Comparison of ENCODE assay signal across 10 mouse cellular contexts in the genomic region with DNA sequence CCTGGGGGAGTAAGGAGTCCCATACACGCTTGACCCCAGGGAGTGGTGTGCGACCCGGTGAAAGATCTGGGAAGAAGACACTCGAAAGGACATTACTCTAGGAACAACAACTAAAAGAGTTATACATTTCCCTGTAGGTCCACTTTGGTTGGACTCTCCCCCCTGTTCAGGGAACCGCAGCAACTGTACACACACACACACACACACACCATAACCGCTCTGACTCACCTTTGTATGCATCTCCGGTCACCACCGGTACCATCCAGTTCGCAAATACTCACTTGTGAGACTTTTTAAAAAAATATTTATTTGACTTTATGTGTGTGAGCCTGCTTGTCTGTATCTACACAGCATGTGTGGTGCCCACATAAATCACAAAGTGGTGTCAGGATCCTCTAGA. TPM values are rescaled to one million over a fixed set of nuclear protein-coding genes. Genes with fewer than 3 reads are reported as not detected.
DNase-seq lines count a peak whose midpoint lies in the region; ATAC-seq and TF ChIP-seq lines count a peak whose summit lies in the region.
"Had no signal": no experiment of that assay in that cellular context is flagged by ENCODE, and none has a peak within 500 bp of the region (broad histone marks: within the 10 kb centered on the region; RNA-seq: fewer than 3 reads in every experiment).

No protein-coding gene starts in this region.

- peak overlapping the region; percentile 100 for H3K4me2 ChIP-seq in forebrain, embryonic 12.5 days
- peak overlapping the region; percentile 97 for H3K4me2 ChIP-seq in intestine, postnatal 0 days (replicated peaks; ENCODE audit: low read depth)
- H3K4me2 ChIP-seq in neural tube, embryonic 12.5 days (replicated peaks): peak overlapping the region; percentile 99

- no peak for ATAC-seq in forebrain, embryonic 12.5 days (ENCODE audit: low FRiP score)
- ATAC-seq in intestine, postnatal 0 days: 0 out of 2 replicates have a peak, but pooled peaks have one; percentile 29
- ATAC-seq in neural tube, embryonic 12.5 days (ENCODE audit: low FRiP score, low read depth): no peak; the same call in 1 of the 2 replicates
- no peak for ATAC-seq in erythroid progenitor cell, adult 5-6 weeks (replicated peaks; ENCODE audit: low FRiP score, poor library complexity, severe bottlenecking)

- 0 out of 2 replicates have a peak overlapping the region, but pooled peaks have one; percentile 56 for H3K9ac ChIP-seq in forebrain, embryonic 12.5 days
- peak overlapping the region; percentile 43 for H3K9ac ChIP-seq in intestine, postnatal 0 days (ENCODE audit: low read depth, low read length)
- H3K9ac ChIP-seq in neural tube, embryonic 12.5 days: peak overlapping the region; percentile 67

- H3K27me3 ChIP-seq in forebrain, embryonic 12.5 days: peaks cover 69% of the 10 kb centered on the region
- no peaks in the 10 kb centered on the region for H3K27me3 ChIP-seq in intestine, postnatal 0 days (replicated peaks; ENCODE audit: control insufficient read depth, insufficient read depth, low read length)
- H3K27me3 ChIP-seq in neural tube, embryonic 12.5 days (replicated peaks): peaks cover 32% of the 10 kb centered on the region
- H3K27me3 ChIP-seq: Patski had no signal

- no peaks in the 10 kb centered on the region for H3K36me3 ChIP-seq in forebrain, embryonic 12.5 days (replicated peaks)
- H3K36me3 ChIP-seq in intestine, postnatal 0 days (ENCODE audit: control insufficient read depth, insufficient read depth): no peaks in the 10 kb centered on the region
- H3K36me3 ChIP-seq in neural tube, embryonic 12.5 days: no peaks in the 10 kb centered on the region

- WGBS in forebrain, embryonic 12.5 days: 30% methylated on average over 9 of the region's 9 CpGs
- WGBS in intestine, postnatal 0 days: 21% methylated on average over 9 of the region's 9 CpGs
- WGBS in neural tube, embryonic 12.5 days: 32% methylated on average over 9 of the region's 9 CpGs

- no peak for DNase-seq in layer of hippocampus, adult 2 months (ENCODE audit: low spot score in 2 of 2)
- DNase-seq in layer of hippocampus, postnatal 14 days (ENCODE audit: low spot score in 2 of 2): no peak
- no peak for DNase-seq in left cerebral cortex, adult 8-10 months (ENCODE audit: low spot score in 2 of 2)
- no peak for DNase-seq in frontal cortex, postnatal 25 days (ENCODE audit: low spot score in 2 of 2)

- no peaks in the 10 kb centered on the region for H3K9me3 ChIP-seq in forebrain, embryonic 12.5 days
- no peaks in the 10 kb centered on the region for H3K9me3 ChIP-seq in intestine, postnatal 0 days (ENCODE audit: control insufficient read depth)
- no peaks in the 10 kb centered on the region for H3K9me3 ChIP-seq in neural tube, embryonic 12.5 days

- H3K4me3 ChIP-seq in layer of hippocampus, adult 2 months: peak overlapping the region; percentile 62
- H3K4me3 ChIP-seq in forebrain, embryonic 12.5 days (replicated peaks): peak overlapping the region; percentile 60
- peak overlapping the region; percentile 58 for H3K4me3 ChIP-seq in intestine, postnatal 0 days (ENCODE audit: low read depth, low read length)
- H3K4me3 ChIP-seq in neural tube, embryonic 12.5 days: peak overlapping the region; percentile 58

- no peak for TF ChIP-seq CTCF in layer of hippocampus, adult 2 months (conservative IDR thresholded peaks at IDR 0.05)
- TF ChIP-seq CTCF in intestine, postnatal 0 days (IDR thresholded peaks at IDR 0.05; ENCODE audit: low read depth): no peak

- peaks cover 30% of the 10 kb centered on the region for H3K4me1 ChIP-seq in forebrain, embryonic 12.5 days
- H3K4me1 ChIP-seq in intestine, postnatal 0 days (replicated peaks; ENCODE audit: control insufficient read depth, insufficient read depth, low read length): 0 out of 2 replicates have a peak, but pooled peaks cover 8% of the 10 kb centered on the region
- peaks cover 25% of the 10 kb centered on the region for H3K4me1 ChIP-seq in neural tube, embryonic 12.5 days

- no peak overlapping the region for H3K27ac ChIP-seq in layer of hippocampus, adult 2 months
- no peak overlapping the region for H3K27ac ChIP-seq in forebrain, embryonic 12.5 days
- no peak overlapping the region for H3K27ac ChIP-seq in intestine, postnatal 0 days (ENCODE audit: low read depth, low read length)
- H3K27ac ChIP-seq in neural tube, embryonic 12.5 days: no peak overlapping the region

RNA-seq across cellular contexts. Expression of gene Smtnl2, which starts 0.4 kb away (rescaled TPM):
- 1 to 10 TPM; 2.2 to 3.8 TPM for total RNA-seq in layer of hippocampus, adult 2 months (2021)
- 1 to 10 TPM; 3.0 to 4.4 TPM for total RNA-seq in layer of hippocampus, postnatal 14 days (2021)
- 5.2 and 5.5 TPM in 2 replicates for polyA plus RNA-seq in forebrain, embryonic 12.5 days (2016; fragmentation: Nextera tagmentation; extraction: Ambion mirVana)
- polyA plus RNA-seq in intestine, postnatal 0 days (2015; fragmentation: Nextera tagmentation; extraction: Ambion mirVana): 7.8 and 8.1 TPM in 2 replicates
- polyA plus RNA-seq in neural tube, embryonic 12.5 days (2016; fragmentation: Nextera tagmentation; extraction: Ambion mirVana): 15.0 and 15.7 TPM in 2 replicates
- 1.4 TPM in 1 of 2 replicates, not detected in the other for total RNA-seq in erythroid progenitor cell, adult 5-6 weeks (2015; ENCODE audit: low replicate concordance)
- total RNA-seq in erythroid progenitor cell, adult 5-6 weeks (2017; ENCODE audit: low replicate concordance): 0.26 and 0.30 TPM in 2 replicates
- total RNA-seq in left cerebral cortex, adult 8-10 months (2022): 1 to 10 TPM in 2 of 4 experiments, under 1 TPM in 2; 0.89 to 2.9 (median 1.1) TPM

RNA-seq across cellular contexts. Expression of gene Ggt6, which starts 23.4 kb away (rescaled TPM):
- total RNA-seq in layer of hippocampus, adult 2 months (2021): not detected
- not detected for total RNA-seq in layer of hippocampus, postnatal 14 days (2021)
- polyA plus RNA-seq in forebrain, embryonic 12.5 days (2016; fragmentation: Nextera tagmentation; extraction: Ambion mirVana): not detected in 2 replicates
- 8.1 and 8.6 TPM in 2 replicates for polyA plus RNA-seq in intestine, postnatal 0 days (2015; fragmentation: Nextera tagmentation; extraction: Ambion mirVana)
- polyA plus RNA-seq in neural tube, embryonic 12.5 days (2016; fragmentation: Nextera tagmentation; extraction: Ambion mirVana): not detected in 2 replicates
- not detected in 2 replicates for total RNA-seq in erythroid progenitor cell, adult 5-6 weeks (2015; ENCODE audit: low replicate concordance)
- total RNA-seq in erythroid progenitor cell, adult 5-6 weeks (2017; ENCODE audit: low replicate concordance): not detected in 2 replicates
- total RNA-seq in left cerebral cortex, adult 8-10 months (2022): under 1 TPM in 1 of 4 experiments, not detected in 3; 0.23 TPM
- total RNA-seq: granulocyte monocyte progenitor cell, adult 5-6 weeks had no signal

RNA-seq across cellular contexts. Expression of gene Mybbp1a, which starts 29.2 kb away (rescaled TPM):
- 10 to 100 TPM; 55.7 to 56.2 TPM for total RNA-seq in layer of hippocampus, adult 2 months (2021)
- total RNA-seq in layer of hippocampus, postnatal 14 days (2021): 10 to 100 TPM; 50.3 to 53.1 TPM
- polyA plus RNA-seq in forebrain, embryonic 12.5 days (2016; fragmentation: Nextera tagmentation; extraction: Ambion mirVana): 158 and 160 TPM in 2 replicates
- polyA plus RNA-seq in intestine, postnatal 0 days (2015; fragmentation: Nextera tagmentation; extraction: Ambion mirVana): 37.3 and 40.7 TPM in 2 replicates
- polyA plus RNA-seq in neural tube, embryonic 12.5 days (2016; fragmentation: Nextera tagmentation; extraction: Ambion mirVana): 105 and 111 TPM in 2 replicates
- total RNA-seq in erythroid progenitor cell, adult 5-6 weeks (2015; ENCODE audit: low replicate concordance): 37.5 and 82.2 TPM in 2 replicates
- 4.8 and 7.6 TPM in 2 replicates for total RNA-seq in erythroid progenitor cell, adult 5-6 weeks (2017; ENCODE audit: low replicate concordance)
- 10 to 100 TPM; 48.1 to 54.6 (median 51.3) TPM for total RNA-seq in left cerebral cortex, adult 8-10 months (2022)

RNA-seq across cellular contexts. Expression of gene Tekt1, which starts 49.7 kb away (rescaled TPM):
- 1 to 10 TPM; 2.0 to 3.3 TPM for total RNA-seq in layer of hippocampus, adult 2 months (2021)
- total RNA-seq in layer of hippocampus, postnatal 14 days (2021): 1 to 10 TPM; 2.6 to 5.0 TPM
- polyA plus RNA-seq in forebrain, embryonic 12.5 days (2016; fragmentation: Nextera tagmentation; extraction: Ambion mirVana): 6.3 and 6.7 TPM in 2 replicates
- 0.08 TPM in 1 of 2 replicates, not detected in the other for polyA plus RNA-seq in intestine, postnatal 0 days (2015; fragmentation: Nextera tagmentation; extraction: Ambion mirVana)
- 4.5 and 5.3 TPM in 2 replicates for polyA plus RNA-seq in neural tube, embryonic 12.5 days (2016; fragmentation: Nextera tagmentation; extraction: Ambion mirVana)
- not detected in 2 replicates for total RNA-seq in erythroid progenitor cell, adult 5-6 weeks (2015; ENCODE audit: low replicate concordance)
- total RNA-seq in erythroid progenitor cell, adult 5-6 weeks (2017; ENCODE audit: low replicate concordance): not detected in 2 replicates
- total RNA-seq in left cerebral cortex, adult 8-10 months (2022): 1 to 10 TPM; 1.3 to 3.5 (median 2.5) TPM
- polyA plus RNA-seq: Patski had no signal
